Mouse (Mus musculus) frontal cortex, adult (tissue): ENCODE data around the gene Hyal1.

Experiments used
- ATAC-seq: cut with Nextera tagmentation; 2 replicates; pipeline ENCODE4 v1.9.2; 2017; ENCODE audit warnings: mild to moderate bottlenecking, moderate library complexity, mixed read lengths; ENCODE audit not compliant: low TSS enrichment

The Hyal1 gene

GRCm38 (mm10) chr9:107617461-107617860 is 40.7 kb downstream of the Hyal1 start:
- no peak for ATAC-seq

GRCm38 (mm10) chr9:107618098-107618497 is 41.4 kb downstream of the Hyal1 start:
- ATAC-seq = no peak

GRCm38 (mm10) chr9:107618778-107619545 is 42.2 kb downstream of the Hyal1 start:
- ATAC-seq = no peak

GRCm38 (mm10) chr9:107619546-107619879 is 42.8 kb downstream of the Hyal1 start:
- no peak for ATAC-seq

GRCm38 (mm10) chr9:107620954-107621353 is 44.2 kb downstream of the Hyal1 start:
- ATAC-seq = no peak

- ATAC-seq = no peak
Measured at GRCm38 (mm10) chr9:107624539-107624938, 47.8 kb downstream of the Hyal1 start.

GRCm38 (mm10) chr9:107624951-107625350 is 48.2 kb downstream of the Hyal1 start:
- 0 out of 2 replicates have a peak, but pooled peaks have one; percentile 24 for ATAC-seq

GRCm38 (mm10) chr9:107625351-107626128 is 48.8 kb downstream of the Hyal1 start:
- no peak for ATAC-seq

- ATAC-seq = peak; percentile 11; the same call in 1 of the 2 replicates
Measured at GRCm38 (mm10) chr9:107626158-107626843, 49.6 kb downstream of the Hyal1 start.

GRCm38 (mm10) chr9:107626844-107627277 is 50.1 kb downstream of the Hyal1 start:
- ATAC-seq = peak; percentile 22; the same call in 1 of the 2 replicates

GRCm38 (mm10) chr9:107627387-107628255 is 50.9 kb downstream of the Hyal1 start:
- ATAC-seq = no peak

- no peak for ATAC-seq
Measured at GRCm38 (mm10) chr9:107628721-107629410, 52.1 kb downstream of the Hyal1 start.

- no peak for ATAC-seq
Measured at GRCm38 (mm10) chr9:107629411-107629730, 52.6 kb downstream of the Hyal1 start.

GRCm38 (mm10) chr9:107629901-107630425 is 53.2 kb downstream of the Hyal1 start:
- no peak for ATAC-seq

GRCm38 (mm10) chr9:107630576-107630975 is 53.8 kb downstream of the Hyal1 start:
- no peak for ATAC-seq
